Mouse (Mus musculus): ENCODE data around the gene Slc12a7.

DNA sequence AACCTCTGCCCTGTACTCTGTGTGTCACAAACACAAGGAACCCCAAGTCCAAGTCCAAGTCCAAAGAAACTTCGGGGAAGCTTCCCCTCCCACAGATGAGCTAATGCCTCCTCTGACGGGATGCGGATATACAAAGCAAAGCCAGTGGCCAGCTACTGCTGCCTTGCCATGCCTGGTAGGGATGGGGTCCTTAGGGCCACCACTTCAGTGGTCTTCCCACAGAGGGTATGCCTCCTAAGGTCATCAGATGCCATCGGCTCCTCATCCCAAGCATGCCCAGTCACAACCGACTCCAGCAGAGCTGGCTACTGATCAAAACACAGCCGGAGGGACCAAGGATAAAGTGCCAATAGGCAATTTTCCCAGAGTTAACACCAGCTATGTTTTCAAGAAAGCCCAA is 103.6 kb downstream of the Slc12a7 start:
- no peak for TF ChIP-seq CTCF (IDR thresholded peaks at IDR 0.05; ENCODE audit: low read depth)
- no peak for TF ChIP-seq EP300 (IDR thresholded peaks at IDR 0.05; ENCODE audit: low read depth)

Data from heart, postnatal 0 days (tissue).